Mouse (Mus musculus): ENCODE results near the gene Ptprcap. TPM values are rescaled to one million over a fixed set of nuclear protein-coding genes. Genes with fewer than 3 reads are reported as not detected.

The Ptprcap gene
- polyA plus RNA-seq, 1 experiment from 2014 or later: 0.68 TPM

GRCm38 (mm10) chr19:4187303-4187702 lies 33.9 kb downstream of the Ptprcap start:
- Histone ChIP-seq H3K27me3 (ENCODE audit: control insufficient read depth, insufficient read depth, low read length) (no peaks in the 10 kb centered on the region), H3K4me1 (replicated peaks; ENCODE audit: control insufficient read depth, insufficient read depth, low read length) (peaks cover 1% of the 10 kb centered on the region; the same call in 1 of the 2 replicates), H3K36me3 (replicated peaks; ENCODE audit: control insufficient read depth, insufficient read depth) (no peaks in the 10 kb centered on the region), H3K4me3 (replicated peaks; ENCODE audit: low read length) (no peak overlapping the region), H3K9me3 (ENCODE audit: control insufficient read depth, low read length) (no peaks in the 10 kb centered on the region), H3K27ac (no peak overlapping the region), H3K9ac (no peak overlapping the region), H3K4me2 (replicated peaks) (no peak overlapping the region)
- ATAC-seq (ENCODE audit: low FRiP score) (no peak), DNase-seq (ENCODE audit: low spot score) (no peak)
- WGBS: 80% methylated on average over 3 of the region's 3 CpGs

GRCm38 (mm10) chr19:4189051-4189620 lies 35.7 kb downstream of the Ptprcap start:
- 92% methylated on average over 12 of the region's 12 CpGs for WGBS

GRCm38 (mm10) chr19:4190831-4191334 lies 37.5 kb downstream of the Ptprcap start, which contains the start of gene Tbc1d10c:
Gene Tbc1d10c (minus strand): TSS chr19:4191284.
- H3K4me2 ChIP-seq (replicated peaks): peak within 1 kb of the TSS; percentile 65
- DNase-seq (ENCODE audit: low spot score) (no peak), ATAC-seq (ENCODE audit: low FRiP score) (no peak)
- H3K9ac ChIP-seq: peak within 1 kb of the TSS; percentile 98
- peaks cover 28% of the 10 kb centered on the region for H3K36me3 ChIP-seq (replicated peaks; ENCODE audit: control insufficient read depth, insufficient read depth)
- H3K27me3 ChIP-seq (ENCODE audit: control insufficient read depth, insufficient read depth, low read length): no peaks in the 10 kb centered on the region
- H3K9me3 ChIP-seq (ENCODE audit: control insufficient read depth, low read length): no peaks in the 10 kb centered on the region
- peak within 1 kb of the TSS; percentile 90 for H3K27ac ChIP-seq
- H3K4me1 ChIP-seq (replicated peaks; ENCODE audit: control insufficient read depth, insufficient read depth, low read length): peaks cover 12% of the 10 kb centered on the region
- H3K4me3 ChIP-seq (replicated peaks; ENCODE audit: low read length): peak within 1 kb of the TSS; percentile 97
- WGBS: 74% methylated on average over 4 of the region's 4 CpGs

More at GRCm38 (mm10) chr19:4189051-4189620, 35.7 kb downstream of the Ptprcap start:
- H3K4me3 ChIP-seq (replicated peaks; ENCODE audit: low read length): no peak overlapping the region
- H3K9ac ChIP-seq: no peak overlapping the region
- H3K4me2 ChIP-seq (replicated peaks): no peak overlapping the region
- ATAC-seq (ENCODE audit: low FRiP score): no peak
- H3K9me3 ChIP-seq (ENCODE audit: control insufficient read depth, low read length): no peaks in the 10 kb centered on the region
- no peak for DNase-seq (ENCODE audit: low spot score)
- H3K4me1 ChIP-seq (replicated peaks; ENCODE audit: control insufficient read depth, insufficient read depth, low read length): peaks cover 12% of the 10 kb centered on the region
- H3K36me3 ChIP-seq (replicated peaks; ENCODE audit: control insufficient read depth, insufficient read depth): peaks cover 10% of the 10 kb centered on the region
- H3K27ac ChIP-seq: no peak overlapping the region
- H3K27me3 ChIP-seq (ENCODE audit: control insufficient read depth, insufficient read depth, low read length): no peaks in the 10 kb centered on the region

GRCm38 (mm10) chr19:4191528-4192250 lies 38.3 kb downstream of the Ptprcap start, which contains the start of gene Ppp1ca:
Gene Ppp1ca (plus strand): TSS chr19:4192065.
- ATAC-seq (ENCODE audit: low FRiP score) (peak; percentile 92), DNase-seq (ENCODE audit: low spot score) (peak; percentile 92)
- H3K4me2 ChIP-seq (replicated peaks): peak within 1 kb of the TSS; percentile 65
- WGBS: 7% methylated on average over 42 of the region's 47 CpGs
- H3K36me3 ChIP-seq (replicated peaks; ENCODE audit: control insufficient read depth, insufficient read depth): peaks cover 36% of the 10 kb centered on the region
- no peaks in the 10 kb centered on the region for H3K27me3 ChIP-seq (ENCODE audit: control insufficient read depth, insufficient read depth, low read length)
- no peaks in the 10 kb centered on the region for H3K9me3 ChIP-seq (ENCODE audit: control insufficient read depth, low read length)
- H3K27ac ChIP-seq: peak within 1 kb of the TSS; percentile 90
- H3K4me3 ChIP-seq (replicated peaks; ENCODE audit: low read length): peak within 1 kb of the TSS; percentile 97
- peak within 1 kb of the TSS; percentile 98 for H3K9ac ChIP-seq
- H3K4me1 ChIP-seq (replicated peaks; ENCODE audit: control insufficient read depth, insufficient read depth, low read length): peaks cover 12% of the 10 kb centered on the region

- ATAC-seq (ENCODE audit: low FRiP score) (peak; percentile 18), DNase-seq (ENCODE audit: low spot score) (peak; percentile 45)
- peak overlapping the region; percentile 97 for H3K4me3 ChIP-seq (replicated peaks; ENCODE audit: low read length)
- WGBS: under 1% methylated on average over 42 of the region's 52 CpGs
- H3K9me3 ChIP-seq (ENCODE audit: control insufficient read depth, low read length): no peaks in the 10 kb centered on the region
- H3K9ac ChIP-seq: peak overlapping the region; percentile 98
- peaks cover 12% of the 10 kb centered on the region for H3K4me1 ChIP-seq (replicated peaks; ENCODE audit: control insufficient read depth, insufficient read depth, low read length)
- peaks cover 42% of the 10 kb centered on the region for H3K36me3 ChIP-seq (replicated peaks; ENCODE audit: control insufficient read depth, insufficient read depth)
- H3K27ac ChIP-seq: peak overlapping the region; percentile 90
- peak overlapping the region; percentile 65 for H3K4me2 ChIP-seq (replicated peaks)
- H3K27me3 ChIP-seq (ENCODE audit: control insufficient read depth, insufficient read depth, low read length): no peaks in the 10 kb centered on the region
Observed at GRCm38 (mm10) chr19:4192251-4192985, 39.0 kb downstream of the Ptprcap start.

GRCm38 (mm10) chr19:4193129-4193528 lies 39.7 kb downstream of the Ptprcap start:
- WGBS: 61% methylated on average over 6 of the region's 6 CpGs
- peaks cover 44% of the 10 kb centered on the region for H3K36me3 ChIP-seq (replicated peaks; ENCODE audit: control insufficient read depth, insufficient read depth)

GRCm38 (mm10) chr19:4194021-4194724 lies 40.8 kb downstream of the Ptprcap start:
- H3K27ac ChIP-seq: no peak overlapping the region
- ATAC-seq (ENCODE audit: low FRiP score): no peak
- H3K9ac ChIP-seq: no peak overlapping the region
- no peak for DNase-seq (ENCODE audit: low spot score)
- H3K4me3 ChIP-seq (replicated peaks; ENCODE audit: low read length): no peak overlapping the region
- no peaks in the 10 kb centered on the region for H3K27me3 ChIP-seq (ENCODE audit: control insufficient read depth, insufficient read depth, low read length)
- peaks cover 12% of the 10 kb centered on the region for H3K4me1 ChIP-seq (replicated peaks; ENCODE audit: control insufficient read depth, insufficient read depth, low read length)
- H3K9me3 ChIP-seq (ENCODE audit: control insufficient read depth, low read length): no peaks in the 10 kb centered on the region
- H3K36me3 ChIP-seq (replicated peaks; ENCODE audit: control insufficient read depth, insufficient read depth): peaks cover 44% of the 10 kb centered on the region
- peak overlapping the region; percentile 65; the same call in 1 of the 2 replicates for H3K4me2 ChIP-seq (replicated peaks)
- WGBS: 91% methylated on average over 8 of the region's 8 CpGs

More at GRCm38 (mm10) chr19:4193129-4193528, 39.7 kb downstream of the Ptprcap start:
- Histone ChIP-seq H3K4me2 (replicated peaks) (peak overlapping the region; percentile 65), H3K27me3 (ENCODE audit: control insufficient read depth, insufficient read depth, low read length) (no peaks in the 10 kb centered on the region), H3K4me3 (replicated peaks; ENCODE audit: low read length) (peak overlapping the region; percentile 97), H3K9me3 (ENCODE audit: control insufficient read depth, low read length) (no peaks in the 10 kb centered on the region), H3K9ac (peak overlapping the region; percentile 98), H3K27ac (no peak overlapping the region; the same call in 1 of the 2 replicates), H3K4me1 (replicated peaks; ENCODE audit: control insufficient read depth, insufficient read depth, low read length) (peaks cover 12% of the 10 kb centered on the region)
- DNase-seq (ENCODE audit: low spot score) (no peak), ATAC-seq (ENCODE audit: low FRiP score) (no peak)

- no peak overlapping the region for H3K27ac ChIP-seq
- H3K36me3 ChIP-seq (replicated peaks; ENCODE audit: control insufficient read depth, insufficient read depth): peaks cover 44% of the 10 kb centered on the region
- H3K4me2 ChIP-seq (replicated peaks): no peak overlapping the region
- ATAC-seq (ENCODE audit: low FRiP score) (no peak), DNase-seq (ENCODE audit: low spot score) (no peak)
- H3K27me3 ChIP-seq (ENCODE audit: control insufficient read depth, insufficient read depth, low read length): no peaks in the 10 kb centered on the region
- peaks cover 12% of the 10 kb centered on the region for H3K4me1 ChIP-seq (replicated peaks; ENCODE audit: control insufficient read depth, insufficient read depth, low read length)
- 75% methylated on average over 12 of the region's 12 CpGs for WGBS
- H3K9ac ChIP-seq: no peak overlapping the region
- H3K9me3 ChIP-seq (ENCODE audit: control insufficient read depth, low read length): no peaks in the 10 kb centered on the region
- no peak overlapping the region for H3K4me3 ChIP-seq (replicated peaks; ENCODE audit: low read length)
Observed at GRCm38 (mm10) chr19:4194776-4195650, 41.6 kb downstream of the Ptprcap start.

All from hindbrain, embryonic 14.5 days (tissue).